Mouse (Mus musculus) MEL (cell line): ENCODE data around the gene Aif1l. TPM values are rescaled to one million over a fixed set of nuclear protein-coding genes. Genes with fewer than 3 reads are reported as not detected.
A peak's percentile ranks its signal among the peaks of the same experiment; 100 is the strongest.

ENCODE experiments used
- DNase-seq: peaks from one replicate; pipeline ENCODE4 v3.0.0; 2011; ENCODE audit warnings: low read depth, low spot score
- H3K27ac ChIP-seq: 2 replicates; pipeline ENCODE4 v1.5.1; 2012; ENCODE audit warnings: low read depth, mild to moderate bottlenecking, control low read depth, low read length, moderate library complexity; ENCODE audit not compliant: control insufficient read depth
- H3K27me3 ChIP-seq, 2 experiments: fragments of 150-350 bp in 1 of 2; sonication (generic) in 1 of 2; 2 replicates each; pipeline ENCODE4 v1.6.1; 2012; ENCODE audit warnings: low read length in 2 of 2, mild to moderate bottlenecking in 2 of 2, improper control_type of control experiment in 1 of 2, moderate library complexity in 1 of 2; ENCODE audit not compliant: insufficient read depth in 2 of 2, control insufficient read depth in 1 of 2
- H3K36me3 ChIP-seq, 2 experiments: 2 replicates each; pipeline ENCODE4 v1.6.1; 2012 to 2014; ENCODE audit warnings: low read length in 2 of 2, improper control_type of control experiment in 1 of 2, inconsistent platforms in 1 of 2, mild to moderate bottlenecking in 1 of 2; ENCODE audit not compliant: insufficient read depth in 2 of 2, control insufficient read depth in 1 of 2
- H3K4me1 ChIP-seq, 2 experiments: fragments of 150-350 bp in 1 of 2; sonication (generic) in 1 of 2; 2 replicates each; pipeline ENCODE4 v1.6.1; 2012; ENCODE audit warnings: low read length in 2 of 2, improper control_type of control experiment in 1 of 2, mild to moderate bottlenecking in 1 of 2; ENCODE audit not compliant: insufficient read depth in 2 of 2, control insufficient read depth in 1 of 2
- H3K4me3 ChIP-seq, 2 experiments: fragments of 150-350 bp in 1 of 2; sonication (generic) in 1 of 2; 2 replicates each; pipeline ENCODE4 v1.5.1; 2012; ENCODE audit warnings: low read depth in 2 of 2, low read length in 2 of 2, mild to moderate bottlenecking in 2 of 2, moderate library complexity in 2 of 2, control low read depth in 1 of 2, improper control_type of control experiment in 1 of 2; ENCODE audit not compliant: control insufficient read depth in 1 of 2, insufficient read depth in 1 of 2
- H3K79me2 ChIP-seq: 2 replicates; pipeline ENCODE4 v1.6.1; 2012; ENCODE audit warnings: mild to moderate bottlenecking, low read length, moderate library complexity; ENCODE audit not compliant: control insufficient read depth, poor library complexity, insufficient read depth
- H3K9ac ChIP-seq: 2 replicates; pipeline ENCODE4 v1.6.1; 2012; ENCODE audit warnings: low read depth, mild to moderate bottlenecking, control low read depth, low read length, moderate library complexity; ENCODE audit not compliant: control insufficient read depth, poor library complexity, severe bottlenecking
- H3K9me3 ChIP-seq: fragments of 150-350 bp; sonication (generic); replicated peaks from 2 replicates; pipeline ENCODE4 v1.6.1; 2012; ENCODE audit warnings: mild to moderate bottlenecking, low read length, improper control_type of control experiment, moderate library complexity; ENCODE audit not compliant: insufficient read depth
- BHLHE40 ChIP-seq: IDR thresholded peaks from 2 replicates; pipeline ENCODE4 v1.6.1; 2012; ENCODE audit warnings: low read depth, mild to moderate bottlenecking, inconsistent platforms, low read length, improper control_type of control experiment, borderline replicate concordance
- CHD2 ChIP-seq: IDR thresholded peaks from 2 replicates; pipeline ENCODE4 v1.6.1; 2011; ENCODE audit warnings: low read length, improper control_type of control experiment
- CTCF ChIP-seq, 3 experiments: IDR thresholded peaks in 2 of 3; conservative IDR thresholded peaks in 1 of 3; 2 replicates each; pipeline ENCODE4 v1.5.1; 2011 to 2012; ENCODE audit warnings: low read length in 3 of 3, low read depth in 2 of 3, mild to moderate bottlenecking in 2 of 3, improper control_type of control experiment in 1 of 3, inconsistent platforms in 1 of 3, mixed read lengths in 1 of 3, moderate library complexity in 1 of 3; ENCODE audit not compliant: control insufficient read depth in 1 of 3, insufficient read depth in 1 of 3, poor library complexity in 1 of 3, severe bottlenecking in 1 of 3
- ELF1 ChIP-seq: IDR thresholded peaks from 2 replicates; pipeline ENCODE4 v1.6.1; 2014; ENCODE audit warnings: low read depth, mild to moderate bottlenecking, inconsistent platforms, low read length, improper control_type of control experiment, moderate library complexity
- EP300 ChIP-seq, 2 experiments: IDR thresholded peaks; 2 replicates each; pipeline ENCODE4 v1.6.1; 2011; ENCODE audit warnings: improper control_type of control experiment in 2 of 2, low read length in 2 of 2, low read depth in 1 of 2, mild to moderate bottlenecking in 1 of 2
- ETS1 ChIP-seq: IDR thresholded peaks from 2 replicates; pipeline ENCODE4 v1.6.1; 2012; ENCODE audit warnings: low read depth, mild to moderate bottlenecking, inconsistent platforms, low read length, improper control_type of control experiment, moderate library complexity
- GABPA ChIP-seq: IDR thresholded peaks from 2 replicates; pipeline ENCODE4 v1.6.1; 2012; ENCODE audit warnings: low read depth, mild to moderate bottlenecking, inconsistent platforms, low read length, improper control_type of control experiment, moderate library complexity
- GATA1 ChIP-seq: IDR thresholded peaks from 2 replicates; pipeline ENCODE4 v1.6.1; 2011; ENCODE audit warnings: low read depth, low read length, improper control_type of control experiment
- HCFC1 ChIP-seq: IDR thresholded peaks from 2 replicates; pipeline ENCODE4 v1.6.1; 2012; ENCODE audit warnings: low read depth, mild to moderate bottlenecking, inconsistent platforms, low read length, improper control_type of control experiment, moderate library complexity
- KAT2A ChIP-seq: conservative IDR thresholded peaks from 2 replicates; pipeline ENCODE4 v1.6.1; 2012; ENCODE audit warnings: low read depth, low read length, improper control_type of control experiment, inconsistent platforms
- MAX ChIP-seq: IDR thresholded peaks from 2 replicates; pipeline ENCODE4 v1.6.1; 2011; ENCODE audit warnings: low read length, improper control_type of control experiment
- MAZ ChIP-seq: IDR thresholded peaks from 2 replicates; pipeline ENCODE4 v1.6.1; 2012; ENCODE audit warnings: low read depth, mild to moderate bottlenecking, inconsistent platforms, low read length, improper control_type of control experiment
- MXI1 ChIP-seq: IDR thresholded peaks from 2 replicates; pipeline ENCODE4 v1.6.1; 2011; ENCODE audit warnings: mild to moderate bottlenecking, low read depth, low read length, improper control_type of control experiment
- MYB ChIP-seq: IDR thresholded peaks from 2 replicates; pipeline ENCODE4 v1.6.1; 2011; ENCODE audit warnings: mild to moderate bottlenecking, low read depth, low read length, improper control_type of control experiment
- MYC ChIP-seq: IDR thresholded peaks from 2 replicates; pipeline ENCODE4 v1.6.1; 2011; ENCODE audit warnings: low read depth, mild to moderate bottlenecking, low read length, improper control_type of control experiment, moderate library complexity
- NELFE ChIP-seq: IDR thresholded peaks from 2 replicates; pipeline ENCODE4 v1.6.1; 2011; ENCODE audit warnings: low read depth, low read length, improper control_type of control experiment
- NRF1 ChIP-seq: IDR thresholded peaks from 2 replicates; pipeline ENCODE4 v1.6.1; 2014; ENCODE audit warnings: low read depth, mild to moderate bottlenecking, inconsistent platforms, low read length, improper control_type of control experiment, moderate library complexity; ENCODE audit not compliant: poor library complexity, insufficient read depth, severe bottlenecking
- POLR2A ChIP-seq, 2 experiments: IDR thresholded peaks; 2 replicates each; pipeline ENCODE4 v1.6.1; 2011 to 2012; ENCODE audit warnings: low read length in 2 of 2, mild to moderate bottlenecking in 2 of 2, control low read depth in 1 of 2, improper control_type of control experiment in 1 of 2, low read depth in 1 of 2, moderate library complexity in 1 of 2; ENCODE audit not compliant: control insufficient read depth in 1 of 2, insufficient read depth in 1 of 2, poor library complexity in 1 of 2
- POLR2AphosphoS2 ChIP-seq: IDR thresholded peaks from 2 replicates; pipeline ENCODE4 v1.6.1; 2011; ENCODE audit warnings: low read length, improper control_type of control experiment
- POLR2AphosphoS5 ChIP-seq: IDR thresholded peaks from 2 replicates; pipeline ENCODE4 v1.6.1; 2012; ENCODE audit warnings: low read depth, borderline replicate concordance, mild to moderate bottlenecking, inconsistent platforms, low read length, moderate library complexity, mixed read lengths
- RAD21 ChIP-seq: IDR thresholded peaks from 2 replicates; pipeline ENCODE4 v1.6.1; 2011; ENCODE audit warnings: mild to moderate bottlenecking, low read depth, low read length, improper control_type of control experiment
- SIN3A ChIP-seq: IDR thresholded peaks from 2 replicates; pipeline ENCODE4 v1.6.1; 2012; ENCODE audit warnings: low read length, improper control_type of control experiment, inconsistent platforms
- SMC3 ChIP-seq: IDR thresholded peaks from 2 replicates; pipeline ENCODE4 v1.6.1; 2011; ENCODE audit warnings: low read depth, low read length, improper control_type of control experiment
- TAL1 ChIP-seq: IDR thresholded peaks from 2 replicates; pipeline ENCODE4 v1.6.1; 2012; ENCODE audit warnings: mild to moderate bottlenecking, inconsistent platforms, low read length, moderate library complexity, mixed read lengths
- TBP ChIP-seq: IDR thresholded peaks from 2 replicates; pipeline ENCODE4 v1.8.0; 2011; ENCODE audit warnings: low read depth, low read length, improper control_type of control experiment
- TCF12 ChIP-seq: IDR thresholded peaks from 2 replicates; pipeline ENCODE4 v1.6.1; 2014; ENCODE audit warnings: low read depth, mild to moderate bottlenecking, inconsistent platforms, low read length, improper control_type of control experiment, moderate library complexity
- UBTF ChIP-seq: IDR thresholded peaks from 2 replicates; pipeline ENCODE4 v1.6.1; 2012; ENCODE audit warnings: low read depth, mild to moderate bottlenecking, inconsistent platforms, low read length, improper control_type of control experiment, moderate library complexity, borderline replicate concordance; ENCODE audit not compliant: insufficient read depth
- USF1 ChIP-seq: IDR thresholded peaks from 2 replicates; pipeline ENCODE4 v1.6.1; 2014; ENCODE audit warnings: low read depth, mild to moderate bottlenecking, inconsistent platforms, low read length, improper control_type of control experiment, moderate library complexity
- USF2 ChIP-seq, 2 experiments: IDR thresholded peaks; 2 replicates each; pipeline ENCODE4 v1.6.1; 2011 to 2012; ENCODE audit warnings: improper control_type of control experiment in 2 of 2, low read length in 2 of 2, borderline replicate concordance in 1 of 2, inconsistent platforms in 1 of 2, low read depth in 1 of 2, mild to moderate bottlenecking in 1 of 2; ENCODE audit not compliant: insufficient read depth in 1 of 2
- ZC3H11A ChIP-seq: IDR thresholded peaks from 2 replicates; pipeline ENCODE4 v1.6.1; 2012; ENCODE audit warnings: low read depth, mild to moderate bottlenecking, inconsistent platforms, low read length, improper control_type of control experiment
- ZKSCAN1 ChIP-seq: IDR thresholded peaks from 2 replicates; pipeline ENCODE4 v1.6.1; 2012; ENCODE audit warnings: low read depth, mild to moderate bottlenecking, inconsistent platforms, low read length, improper control_type of control experiment, moderate library complexity
- ZMIZ1 ChIP-seq: IDR thresholded peaks from 2 replicates; pipeline ENCODE4 v1.6.1; 2012; ENCODE audit warnings: low read depth, mild to moderate bottlenecking, inconsistent platforms, low read length, improper control_type of control experiment, moderate library complexity
- polyA plus RNA-seq, 2 experiments: library from polyadenylated mRNA; stranded (reverse) in 1 of 2; unstranded in 1 of 2; fragments of >175 nt in 1 of 2; fragments of >200 nt in 1 of 2; gene quantifications; 2 replicates each; pipeline versions ENCODE4 v1.2.1 to v1.2.4; 2012; ENCODE audit warnings: low replicate concordance in 2 of 2, low read depth in 1 of 2; ENCODE audit not compliant: insufficient read length in 2 of 2, insufficient read depth in 1 of 2, missing spikeins in 1 of 2
- total RNA-seq: library from RNA; depleted of rRNA; stranded (reverse); fragments of 300-350 nt; gene quantifications from 2 replicates; pipeline ENCODE4 v1.2.3, GENCODE M21; 2012

Gene Aif1l
- total and polyA plus RNA-seq, 3 experiments: 0.69 to 1.9 TPM; not detected in 1

- TF ChIP-seq UBTF (no peak), NELFE (peak; percentile 96), MYB (no peak), ZMIZ1 (peak; percentile 95), SIN3A (peak; percentile 99), USF1 (peak; percentile 67), CTCF (IDR thresholded peaks at IDR 0.05 in 2 of 3, conservative IDR thresholded peaks at IDR 0.05 in 1 of 3; ENCODE audit: control insufficient read depth in 1 of 3, insufficient read depth in 1 of 3, low read depth in 2 of 3, low read length in 3 of 3, poor library complexity in 1 of 3, severe bottlenecking in 1 of 3) (no peak), EP300 (IDR thresholded peaks at IDR 0.05; ENCODE audit: low read depth in 1 of 2, low read length in 2 of 2) (peak in 1 of 2 experiments; percentile 15; a peak in 1 of 4 replicates), MAX (peak; percentile 95), POLR2A (IDR thresholded peaks at IDR 0.05; ENCODE audit: control insufficient read depth in 1 of 2, insufficient read depth in 1 of 2, low read depth in 1 of 2, low read length in 2 of 2, poor library complexity in 1 of 2) (peak; percentile 58 to 99), GATA1 (no peak), TAL1 (no peak), BHLHE40 (0 out of 2 replicates have a peak, but pooled peaks have one; percentile 16), TCF12 (peak; percentile 67), SMC3 (no peak), HCFC1 (peak; percentile 98), NRF1 (peak; percentile 84), RAD21 (no peak), POLR2AphosphoS2 (peak; percentile 96), TBP (peak; percentile 90), MAZ (0 out of 2 replicates have a peak, but pooled peaks have one; percentile 41), ZC3H11A (no peak), GABPA (no peak), USF2 (IDR thresholded peaks at IDR 0.05; ENCODE audit: borderline replicate concordance in 1 of 2, insufficient read depth in 1 of 2, low read depth in 1 of 2, low read length in 2 of 2) (no peak), ETS1 (peak; percentile 47; the same call in 1 of the 2 replicates), POLR2AphosphoS5 (no peak), KAT2A (peak; percentile 90), ZKSCAN1 (no peak), MXI1 (peak; percentile 94), MYC (peak; percentile 81), CHD2 (no peak), ELF1 (peak; percentile 91)
- TF ChIP-seq, all 39 proteins: peak for 19
- Histone ChIP-seq H3K4me3 (peak within 1 kb of the TSS; percentile 92 to 96), H3K9me3 (no peaks in the 10 kb centered on the region), H3K79me2 (peaks cover 20% of the 10 kb centered on the region), H3K4me1 (peaks cover 0 to 8% of the 10 kb centered on the region in 2 experiments; a peak in 2 of 4 replicates), H3K27me3 (peaks cover 0 to 2% of the 10 kb centered on the region in 2 experiments; a peak in 2 of 4 replicates), H3K9ac (peak within 1 kb of the TSS; percentile 95), H3K36me3 (peaks cover 10% of the 10 kb centered on the region in 2 experiments), H3K27ac (peak within 1 kb of the TSS; percentile 73)
- DNase-seq: peak; percentile 99
Observed at GRCm38 (mm10) chr2:31974141-31974808, 24.3 kb downstream of the Aif1l start, which contains the start of gene Nup214. Gene Nup214 (plus strand): TSS chr2:31974436.
